Mouse (Mus musculus): ENCODE data around the gene Kdm5a. TPM values are rescaled to one million over a fixed set of nuclear protein-coding genes. Genes with fewer than 3 reads are reported as not detected.

Gene Kdm5a
- polyA plus RNA-seq, 1 experiment from 2014 or later: 27.4 TPM

DNA sequence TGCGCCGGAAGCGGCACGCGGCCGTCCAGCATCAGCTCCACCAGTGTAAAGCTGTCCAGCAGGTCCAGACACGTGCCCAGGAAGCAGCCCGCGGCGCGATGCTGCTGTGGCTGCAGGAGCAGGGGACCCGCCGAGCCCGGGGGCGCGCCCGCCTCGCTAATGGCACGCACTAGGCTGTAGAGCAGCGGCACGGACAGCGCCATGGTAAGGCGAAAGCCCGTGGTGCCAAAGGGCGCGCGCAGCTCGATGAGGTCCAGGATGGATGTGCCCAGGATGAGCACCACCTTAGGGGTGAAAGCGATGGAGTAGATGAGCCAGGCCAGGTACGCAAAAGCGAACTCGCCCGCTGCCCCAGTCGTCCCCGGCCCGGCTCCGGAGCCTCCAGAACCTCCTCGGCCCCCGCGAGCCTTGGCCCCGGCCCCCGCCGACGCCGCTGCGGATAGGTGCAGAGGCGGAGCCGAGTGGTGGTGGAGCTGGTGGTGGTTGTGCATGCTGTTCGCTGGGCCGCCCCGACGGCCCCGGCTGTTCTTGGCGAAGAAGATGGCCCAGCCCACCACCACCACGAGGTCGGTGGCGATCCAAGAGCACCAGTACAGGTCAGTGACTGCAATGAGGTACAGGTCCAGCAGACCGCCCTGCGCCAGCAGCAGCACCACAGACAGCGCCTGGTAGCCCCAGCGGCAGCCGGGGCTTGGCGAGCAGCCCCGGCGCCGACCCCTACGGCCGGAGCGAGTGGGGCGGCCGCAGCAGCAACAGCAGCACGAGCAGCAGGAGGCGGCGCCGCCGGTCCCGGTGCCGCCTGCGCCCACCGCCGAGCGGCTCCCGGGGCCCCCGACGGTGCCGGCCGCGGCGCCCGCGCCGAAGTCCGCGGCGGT, 128.8 kb downstream of the Kdm5a start:
- H3K36me3 ChIP-seq (ENCODE audit: inconsistent target): no peaks in the 10 kb centered on the region
- H3K27ac ChIP-seq: no peak overlapping the region
- WGBS (ENCODE audit: missing documents): 3% methylated on average over 70 of the region's 95 CpGs
- no peaks in the 10 kb centered on the region for H3K79me2 ChIP-seq (ENCODE audit: inconsistent target)
- H3K4me3 ChIP-seq (ENCODE audit: inconsistent target): no peak overlapping the region

DNA sequence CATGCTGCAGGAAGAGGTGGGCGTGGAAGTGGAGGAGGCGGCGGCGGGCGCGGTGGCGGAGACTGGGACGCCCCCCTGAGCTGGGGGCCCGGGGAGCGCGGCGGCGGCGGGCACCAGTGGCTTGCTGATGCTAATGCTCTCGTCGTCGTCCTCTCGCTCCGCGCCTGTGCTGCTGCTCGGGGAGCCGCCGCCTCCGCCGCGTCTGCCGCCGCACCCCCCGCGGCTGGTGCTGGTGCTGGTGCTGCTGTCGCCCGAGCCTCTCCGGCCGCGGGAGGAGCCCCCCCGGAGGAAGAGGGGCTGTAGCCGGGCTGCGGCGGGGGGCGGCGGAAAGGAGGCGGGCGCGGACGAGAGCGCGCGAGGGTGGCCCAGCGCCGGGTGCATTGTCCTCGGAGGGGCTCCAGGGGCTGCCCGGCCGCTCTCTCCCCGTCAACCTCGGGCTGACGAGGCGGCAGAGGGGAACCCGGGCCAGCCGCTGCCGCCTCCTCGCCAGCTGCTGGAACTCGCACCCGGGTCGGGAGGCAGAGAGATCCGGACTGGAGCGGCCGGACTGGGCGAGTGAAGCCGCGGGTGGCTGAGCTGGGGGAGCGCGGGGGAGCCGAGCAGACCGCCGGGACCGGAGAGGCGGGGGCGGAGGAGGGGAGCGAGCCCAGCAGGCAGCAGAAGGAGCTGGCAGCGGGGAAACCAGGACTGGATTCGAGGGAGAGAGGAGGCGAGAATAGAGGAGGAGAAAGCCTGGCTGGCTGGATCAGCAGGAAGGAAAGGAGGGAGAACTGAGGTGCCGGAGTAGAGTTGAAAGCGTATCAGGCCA, 129.7 kb downstream of the Kdm5a start, which contains the start of gene Tmem121b:
Gene Tmem121b (minus strand): TSS at position 434 of the 808 bp plus-strand sequence.
- no peaks in the 10 kb centered on the region for H3K79me2 ChIP-seq (ENCODE audit: inconsistent target)
- 2% methylated on average over 77 of the region's 84 CpGs for WGBS (ENCODE audit: missing documents)
- H3K36me3 ChIP-seq (ENCODE audit: inconsistent target): no peaks in the 10 kb centered on the region
- no peak within 1 kb of the TSS for H3K4me3 ChIP-seq (ENCODE audit: inconsistent target)
- H3K27ac ChIP-seq: no peak within 1 kb of the TSS

Other genes with a start within 250 kb of the Kdm5a start
- not detected in 3 replicates for gene D330020A13Rik, start 69.8 kb upstream of the Kdm5a start, polyA plus RNA-seq (2018)
- gene B4galnt3, start 69.6 kb upstream of the Kdm5a start, polyA plus RNA-seq (2018): not detected in 3 replicates
- gene Ccdc77, start 250 bp downstream of the Kdm5a start, polyA plus RNA-seq (2018): 6.0 to 6.9 TPM (median 6.8 TPM) in 3 replicates
- gene Il17ra, start 99.1 kb downstream of the Kdm5a start, polyA plus RNA-seq (2018): 11.0 to 16.8 TPM (median 11.8 TPM) in 3 replicates
- gene Tmem121b, start 129.7 kb downstream of the Kdm5a start, polyA plus RNA-seq (2018): not detected in 3 replicates
- 4.1 to 8.2 TPM (median 7.3 TPM) in 3 replicates for gene Hdhd5, start 167.2 kb downstream of the Kdm5a start, polyA plus RNA-seq (2018)

All from macrophage (primary cell).